Mouse (Mus musculus): ENCODE results near the gene Gm12830. TPM values are rescaled to one million over a fixed set of nuclear protein-coding genes. Genes with fewer than 3 reads are reported as not detected.

Gene Gm12830
- polyA plus RNA-seq, 1 experiment, result not detected

DNA sequence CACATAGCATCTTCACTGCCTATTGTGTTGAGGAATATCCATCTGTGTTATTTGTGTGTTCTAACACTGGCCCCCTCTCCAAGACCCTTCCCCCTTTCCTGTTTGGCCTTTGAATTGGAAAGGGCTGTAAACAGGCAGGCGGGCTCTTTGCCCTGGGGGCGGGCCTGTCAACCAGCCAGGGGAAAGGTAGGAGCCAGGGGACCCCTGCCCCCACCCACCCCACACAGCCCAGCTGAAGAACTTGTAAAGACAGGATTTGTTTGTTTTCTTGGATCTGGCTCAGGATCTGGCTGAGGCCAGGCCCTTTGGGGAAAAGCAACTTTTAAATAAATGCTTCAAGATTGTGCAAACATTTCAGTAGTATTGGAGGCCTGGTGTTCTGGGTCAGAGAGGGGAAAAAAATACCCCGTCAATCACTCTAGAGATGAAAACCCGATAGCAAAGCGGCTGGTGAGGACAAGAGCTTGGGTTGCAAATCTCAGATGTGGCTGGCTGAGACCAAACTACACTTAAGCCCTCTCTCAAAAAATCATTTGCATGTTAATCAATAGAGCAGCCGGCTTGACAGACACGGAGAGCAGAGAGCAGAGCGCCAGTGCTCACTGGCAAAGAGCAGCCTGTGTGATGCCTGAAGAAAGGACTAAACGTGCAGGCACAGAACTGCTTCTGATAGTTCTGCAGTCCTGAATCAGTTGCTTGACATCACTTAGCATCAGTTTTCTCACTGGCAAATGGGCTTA lies 2.4 kb upstream of the Gm12830 start:
- TF ChIP-seq GATA1 (IDR thresholded peaks at IDR 0.05; ENCODE audit: low read length), result no peak

DNA sequence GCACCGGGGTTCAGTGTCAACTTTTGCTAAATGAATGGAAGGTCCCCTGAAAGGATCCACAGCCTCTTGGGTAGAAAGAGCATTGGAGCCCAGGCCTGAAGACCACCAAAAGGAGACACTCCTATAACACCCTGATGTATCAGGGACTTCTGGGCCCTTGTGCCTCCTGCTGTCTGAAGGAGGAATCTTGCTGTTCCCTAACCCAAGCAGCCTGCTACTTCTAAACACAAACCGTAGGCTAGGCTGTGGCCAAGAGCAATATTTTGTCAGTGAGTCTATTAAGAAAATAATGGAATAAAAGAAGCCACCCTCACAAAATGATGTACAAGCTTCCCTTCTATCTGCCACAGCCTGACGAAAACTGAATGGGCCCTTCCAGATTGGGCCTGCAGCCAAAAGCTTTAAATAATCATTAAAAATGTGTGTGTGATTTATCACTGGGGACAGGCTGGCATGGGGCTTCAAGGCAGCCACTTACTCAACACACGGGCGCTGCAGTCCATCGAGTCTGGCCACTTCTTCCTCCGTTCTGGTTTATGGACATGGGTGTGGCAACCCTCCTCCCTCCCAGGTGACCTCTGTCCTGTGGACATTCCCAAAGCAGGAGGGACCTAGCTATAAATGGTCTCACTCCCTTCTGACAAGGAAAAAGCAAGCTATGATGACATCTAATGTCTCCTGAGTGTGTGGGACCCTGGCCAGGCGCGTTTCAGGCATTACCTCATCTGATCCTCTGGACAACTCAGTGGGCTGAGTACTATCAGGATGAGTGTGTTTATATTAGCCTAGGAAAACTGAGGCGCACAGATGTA lies 13.5 kb downstream of the Gm12830 start:
- TF ChIP-seq GATA1 (IDR thresholded peaks at IDR 0.05; ENCODE audit: low read length), result no peak

DNA sequence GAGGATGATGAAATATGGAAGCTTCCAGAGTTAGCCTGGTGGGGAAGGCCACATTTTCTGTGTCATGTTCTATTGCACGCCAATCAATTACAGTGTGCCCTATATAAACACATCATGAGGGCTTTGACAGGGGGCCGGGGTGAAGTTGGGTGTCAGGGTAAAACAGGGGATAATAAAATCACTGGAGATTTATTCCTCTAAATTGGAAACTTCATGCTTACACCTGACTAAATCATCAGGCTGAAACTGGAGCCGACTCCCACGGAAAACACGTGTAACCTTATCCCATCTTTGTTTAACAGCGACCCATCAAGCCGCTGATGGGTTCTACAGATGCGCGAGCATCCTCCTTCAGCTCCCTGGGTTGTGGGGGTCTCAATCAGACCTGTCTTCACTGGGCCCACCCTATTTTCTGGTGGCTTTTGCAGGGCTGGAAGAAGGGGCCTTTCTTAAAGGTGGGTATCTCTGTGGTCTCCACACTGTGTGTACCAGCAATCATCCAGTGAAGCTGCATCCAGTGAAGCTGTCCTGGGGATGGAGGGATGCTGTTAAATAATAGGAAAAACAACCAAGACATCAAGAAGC lies 19.9 kb downstream of the Gm12830 start:
- TF ChIP-seq GATA1 (IDR thresholded peaks at IDR 0.05; ENCODE audit: low read length), result no peak

DNA sequence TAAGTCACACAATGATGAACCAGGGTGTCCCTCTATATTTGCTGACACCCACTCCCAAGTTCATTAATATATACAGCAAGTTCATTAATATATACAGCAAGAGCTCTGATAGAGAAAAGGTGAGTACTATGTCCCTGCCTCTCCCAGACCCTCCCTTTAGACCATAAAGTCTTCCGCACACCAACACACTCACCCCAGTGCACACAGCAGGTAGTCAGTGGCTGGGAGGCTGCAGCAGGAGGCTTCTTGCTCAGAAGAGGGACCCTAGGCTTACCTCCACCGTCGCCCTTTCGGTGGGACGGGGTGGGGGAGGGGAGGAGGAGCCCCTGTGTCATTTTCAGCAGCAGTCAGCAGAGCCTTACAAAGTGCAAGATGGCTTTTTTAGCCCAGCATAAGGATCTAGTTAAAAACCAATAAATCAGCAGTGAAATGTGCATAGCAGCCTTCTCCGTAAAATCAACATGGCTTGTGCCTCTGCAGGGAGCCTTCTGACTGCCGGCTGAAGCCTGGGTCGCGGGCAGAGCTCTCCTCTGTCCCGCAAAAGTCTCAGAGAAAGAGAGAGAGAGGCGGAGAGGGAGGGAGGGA lies 20.9 kb downstream of the Gm12830 start:
- TF ChIP-seq GATA1 (IDR thresholded peaks at IDR 0.05; ENCODE audit: low read length), result no peak

DNA sequence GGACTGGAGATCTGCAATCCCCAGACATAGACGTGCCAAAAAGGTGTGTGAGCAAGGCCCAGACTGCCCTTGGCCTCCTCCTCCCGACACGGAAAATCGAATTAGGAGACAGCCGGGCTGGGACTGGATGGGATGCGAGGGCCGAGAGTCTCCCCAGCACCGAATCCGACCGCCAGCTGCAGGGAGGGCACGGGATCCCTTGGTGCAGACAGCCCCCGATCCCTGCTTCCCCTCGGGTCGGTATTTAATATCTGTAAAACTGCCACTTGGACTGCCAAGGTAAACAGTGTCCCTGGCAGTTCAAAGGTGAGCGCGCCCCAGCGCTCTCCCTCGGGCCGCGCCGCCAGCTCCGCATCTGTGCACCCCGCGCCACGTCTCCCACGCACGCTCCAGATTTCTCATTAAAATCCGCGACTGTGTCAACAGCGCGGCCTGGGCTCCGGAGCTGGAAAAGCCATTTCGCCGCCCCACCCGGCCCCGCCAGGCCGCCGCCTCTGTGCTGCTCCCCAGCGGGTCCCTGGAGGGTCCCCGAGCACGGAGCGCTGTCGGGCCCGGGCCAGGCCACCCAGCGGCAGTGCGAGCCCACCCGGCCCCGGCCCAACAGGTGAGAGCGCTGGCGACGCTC lies 21.7 kb downstream of the Gm12830 start:
- TF ChIP-seq GATA1 (IDR thresholded peaks at IDR 0.05; ENCODE audit: low read length), result no peak

DNA sequence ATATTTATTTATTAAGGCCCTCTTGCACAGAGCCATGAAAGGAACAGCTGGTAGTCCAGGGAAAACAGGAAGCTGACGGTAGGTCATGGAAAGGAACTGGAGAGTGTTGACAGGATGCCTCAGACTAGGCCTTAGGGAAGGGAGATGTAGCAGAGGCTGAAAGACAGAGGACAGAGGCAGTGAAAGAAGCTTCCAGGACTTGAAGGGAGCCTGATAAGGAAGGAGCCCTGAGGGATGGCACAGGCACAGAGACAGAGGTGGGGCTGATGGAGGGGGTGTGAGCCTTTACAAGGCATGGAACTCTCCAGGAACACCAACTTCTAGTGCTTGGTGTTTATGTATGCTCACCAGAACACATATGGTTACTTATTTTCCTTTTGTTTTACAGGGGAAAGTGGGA lies 23.1 kb downstream of the Gm12830 start:
- no peak for TF ChIP-seq GATA1 (IDR thresholded peaks at IDR 0.05; ENCODE audit: low read length)

DNA sequence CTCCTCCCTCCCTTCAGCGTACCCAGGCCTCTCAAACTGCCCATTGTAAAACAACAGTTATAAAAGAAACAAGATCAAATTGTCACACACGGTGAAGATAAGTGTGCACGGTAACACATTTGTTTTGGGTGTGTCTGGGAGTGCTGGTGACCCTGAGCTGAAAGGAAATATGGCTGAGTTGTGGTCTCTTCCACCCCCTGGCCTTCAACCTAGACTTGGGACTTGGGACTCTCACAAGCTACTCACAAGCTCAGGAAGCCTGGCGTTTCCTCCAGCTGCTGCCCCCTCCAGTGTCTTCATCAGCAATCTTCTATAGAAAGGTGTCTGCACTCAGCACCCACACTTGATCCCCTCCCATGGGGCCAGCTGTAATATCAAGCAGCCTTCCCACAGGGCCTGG lies 24.1 kb downstream of the Gm12830 start:
- no peak for TF ChIP-seq GATA1 (IDR thresholded peaks at IDR 0.05; ENCODE audit: low read length)

DNA sequence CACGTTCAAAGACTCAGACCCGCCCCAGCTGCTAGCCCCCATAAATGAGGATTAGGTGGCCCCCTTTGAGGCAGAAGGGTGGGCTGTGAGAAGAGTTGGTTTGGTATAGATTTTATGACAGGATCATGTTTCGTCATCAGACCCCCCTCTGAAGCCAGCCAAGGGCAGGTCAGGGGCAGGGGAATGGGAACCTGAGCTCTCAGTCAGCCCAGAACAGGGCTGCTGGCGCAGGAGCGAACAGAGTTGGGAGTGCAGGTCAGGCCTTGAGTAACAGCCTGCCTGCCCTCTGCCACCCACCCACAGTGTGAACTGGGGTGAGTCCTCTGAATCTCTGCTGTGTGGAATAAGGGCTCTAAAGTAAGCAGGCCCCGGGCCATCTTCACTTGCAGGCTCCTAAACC lies 25.2 kb downstream of the Gm12830 start:
- TF ChIP-seq GATA1 (IDR thresholded peaks at IDR 0.05; ENCODE audit: low read length), result no peak

DNA sequence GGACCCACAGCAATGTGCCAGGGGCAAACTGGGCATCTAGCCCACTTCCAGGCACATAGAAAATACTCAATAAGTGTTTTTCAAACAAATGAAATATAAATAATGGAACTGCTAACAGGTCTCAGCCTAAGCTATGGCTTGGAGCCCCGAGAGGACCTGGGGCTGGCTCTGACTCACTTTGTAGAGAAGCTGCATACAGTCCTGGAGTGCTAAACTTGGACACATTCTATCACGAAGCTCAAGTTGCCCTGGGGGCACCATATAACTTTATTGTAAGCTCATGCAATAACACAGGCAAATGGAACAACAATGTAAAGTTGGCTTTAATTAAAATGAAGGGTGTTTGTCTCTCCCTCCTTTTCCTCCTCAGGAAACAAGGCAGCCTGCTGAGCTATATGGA lies 32.4 kb downstream of the Gm12830 start:
- no peak for TF ChIP-seq GATA1 (IDR thresholded peaks at IDR 0.05; ENCODE audit: low read length)

DNA sequence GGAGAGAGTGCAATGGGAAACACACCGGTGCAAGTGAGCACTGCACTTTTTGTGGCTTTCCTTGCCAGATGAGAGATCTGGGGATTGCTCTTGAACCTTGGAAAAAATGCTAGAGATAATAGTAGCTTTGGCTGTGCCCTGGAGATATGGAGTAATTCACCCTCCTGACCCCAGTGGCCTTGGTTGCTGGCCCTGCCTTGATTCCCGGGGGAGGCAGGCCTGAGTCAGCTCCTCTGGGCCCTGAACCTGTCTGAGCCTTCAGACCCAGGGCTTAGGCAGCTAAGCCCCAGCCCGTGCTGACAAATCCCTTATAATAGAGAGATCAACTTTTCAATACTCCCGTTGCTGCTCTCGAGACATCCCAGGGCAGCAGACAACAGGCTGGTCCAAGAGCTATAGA lies 36.9 kb downstream of the Gm12830 start:
- TF ChIP-seq GATA1 (IDR thresholded peaks at IDR 0.05; ENCODE audit: low read length), result no peak

DNA sequence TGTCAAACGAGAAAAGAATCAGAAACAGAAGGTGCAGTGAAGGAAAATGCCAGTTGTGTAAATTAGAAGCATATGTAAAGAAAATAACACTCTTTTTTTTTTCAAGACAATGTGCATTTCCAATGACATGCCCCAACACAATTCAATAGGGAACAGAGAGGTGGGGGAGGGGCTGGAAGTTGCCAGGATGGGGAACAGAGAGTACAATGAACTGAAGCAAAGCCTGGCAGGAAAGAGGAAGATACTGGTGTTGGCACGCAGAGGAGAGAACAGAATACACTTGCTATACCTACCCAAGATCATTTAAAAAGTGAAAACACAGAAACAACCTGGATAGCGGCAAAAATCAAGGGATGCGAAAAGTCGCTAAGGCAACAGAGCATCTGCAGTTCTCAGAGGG lies 41.6 kb downstream of the Gm12830 start:
- TF ChIP-seq GATA1 (IDR thresholded peaks at IDR 0.05; ENCODE audit: low read length), result no peak

DNA sequence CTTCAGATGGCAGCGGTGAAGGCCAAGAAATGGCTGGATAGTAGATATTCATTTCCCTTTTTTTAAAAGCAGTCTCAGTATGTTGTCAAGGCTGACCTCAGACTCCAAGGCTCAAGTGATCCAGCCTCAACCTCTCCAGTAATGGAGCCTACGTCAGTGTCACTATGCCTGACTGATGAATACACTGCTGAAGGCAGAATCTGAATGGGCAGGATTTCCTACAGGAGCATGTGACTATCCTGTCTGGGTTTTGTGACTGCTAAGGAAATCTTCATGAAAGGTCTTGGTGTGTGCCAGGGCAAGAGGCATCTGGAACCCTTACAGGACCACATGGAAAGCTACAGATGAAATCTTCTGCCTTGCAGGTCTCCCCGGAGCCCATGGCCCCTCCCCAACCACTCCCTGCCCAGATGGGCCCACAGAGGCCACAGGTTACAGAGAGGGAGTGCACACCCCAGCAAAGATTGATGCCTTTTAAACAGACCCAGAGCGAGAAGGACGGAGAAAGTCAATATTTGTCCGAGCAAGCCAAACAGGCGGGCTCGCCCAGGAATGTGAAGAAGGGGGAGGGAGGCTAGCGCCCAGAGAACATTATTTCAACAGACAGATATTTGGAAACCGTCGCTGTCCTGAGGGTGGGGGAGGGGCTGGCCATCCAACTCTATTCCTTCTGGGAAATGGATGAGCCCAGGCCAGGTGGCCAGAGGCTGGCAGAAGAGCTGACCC lies 48.4 kb downstream of the Gm12830 start:
- no peak for TF ChIP-seq GATA1 (IDR thresholded peaks at IDR 0.05; ENCODE audit: low read length)

DNA sequence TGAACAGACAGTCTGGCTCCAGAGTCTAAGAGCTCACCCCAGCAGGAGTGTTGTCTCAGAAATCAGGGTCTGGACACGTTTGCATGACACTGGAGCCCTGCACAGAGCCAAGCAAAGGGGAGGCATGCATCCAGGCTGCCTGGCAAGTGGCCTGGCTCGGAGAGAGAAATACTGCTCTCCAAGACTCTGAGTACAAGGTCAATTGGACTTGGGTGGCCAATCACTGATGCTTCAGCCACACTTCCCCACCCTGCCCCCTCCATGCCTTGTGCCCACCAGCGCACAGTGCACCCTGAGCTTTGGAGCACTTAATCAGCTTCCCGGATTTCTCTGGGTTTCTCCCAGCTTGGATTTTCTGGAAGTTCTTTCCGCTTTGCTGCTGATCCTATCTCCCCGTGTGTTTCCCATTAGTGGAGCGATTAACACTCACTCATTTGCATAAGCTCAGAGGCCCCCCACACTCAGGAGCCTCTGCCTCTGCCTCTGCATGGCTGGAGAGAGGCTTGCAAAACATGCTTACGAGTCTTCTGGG lies 55.0 kb downstream of the Gm12830 start:
- no peak for TF ChIP-seq GATA1 (IDR thresholded peaks at IDR 0.05; ENCODE audit: low read length)

DNA sequence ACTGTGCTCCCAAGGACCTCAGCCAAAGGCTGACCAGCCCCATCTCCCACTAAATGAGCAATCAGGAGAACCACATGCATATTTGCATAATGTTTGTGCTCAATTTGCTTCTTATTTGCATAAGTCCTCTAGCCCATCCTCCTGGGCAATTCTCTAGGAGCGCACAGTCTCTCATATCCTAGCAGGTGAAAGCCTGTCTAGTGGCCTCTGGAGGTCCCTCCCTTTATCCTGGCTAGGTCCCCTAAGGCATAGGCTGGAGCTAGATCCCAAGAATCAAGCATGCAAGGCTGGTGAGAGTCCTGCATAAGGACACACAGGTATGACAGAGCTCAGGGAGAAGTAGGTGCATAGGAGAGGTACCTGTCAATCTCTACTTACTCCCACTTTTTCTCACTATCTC lies 60.7 kb downstream of the Gm12830 start:
- TF ChIP-seq GATA1 (IDR thresholded peaks at IDR 0.05; ENCODE audit: low read length), result no peak

DNA sequence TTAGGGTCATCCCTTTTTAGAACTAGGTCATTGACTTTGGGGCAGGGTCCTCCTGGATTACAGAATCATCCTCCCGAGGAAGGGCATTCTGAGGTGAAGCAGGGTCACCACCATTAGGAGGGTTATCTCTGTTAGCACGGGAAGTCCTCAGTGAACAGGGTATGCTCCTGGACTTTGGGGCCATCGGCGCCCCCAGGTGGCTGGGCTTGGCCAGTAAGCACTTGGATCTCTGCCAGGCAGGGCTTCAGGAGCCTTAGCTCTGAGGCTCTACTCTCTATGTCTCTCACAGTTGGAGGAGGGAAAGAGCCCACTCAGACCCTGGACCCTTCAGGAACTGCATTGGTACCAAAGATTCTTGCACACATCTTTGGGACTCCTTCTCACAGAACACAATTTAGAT lies 76.3 kb downstream of the Gm12830 start:
- TF ChIP-seq GATA1 (IDR thresholded peaks at IDR 0.05; ENCODE audit: low read length), result no peak
